Mouse (Mus musculus): Measurements from ENCODE around the gene Bpi. TPM values are rescaled to one million over a fixed set of nuclear protein-coding genes. Genes with fewer than 3 reads are reported as not detected.

The Bpi gene
- polyA plus RNA-seq, 1 experiment from 2014 or later, result not detected

DNA sequence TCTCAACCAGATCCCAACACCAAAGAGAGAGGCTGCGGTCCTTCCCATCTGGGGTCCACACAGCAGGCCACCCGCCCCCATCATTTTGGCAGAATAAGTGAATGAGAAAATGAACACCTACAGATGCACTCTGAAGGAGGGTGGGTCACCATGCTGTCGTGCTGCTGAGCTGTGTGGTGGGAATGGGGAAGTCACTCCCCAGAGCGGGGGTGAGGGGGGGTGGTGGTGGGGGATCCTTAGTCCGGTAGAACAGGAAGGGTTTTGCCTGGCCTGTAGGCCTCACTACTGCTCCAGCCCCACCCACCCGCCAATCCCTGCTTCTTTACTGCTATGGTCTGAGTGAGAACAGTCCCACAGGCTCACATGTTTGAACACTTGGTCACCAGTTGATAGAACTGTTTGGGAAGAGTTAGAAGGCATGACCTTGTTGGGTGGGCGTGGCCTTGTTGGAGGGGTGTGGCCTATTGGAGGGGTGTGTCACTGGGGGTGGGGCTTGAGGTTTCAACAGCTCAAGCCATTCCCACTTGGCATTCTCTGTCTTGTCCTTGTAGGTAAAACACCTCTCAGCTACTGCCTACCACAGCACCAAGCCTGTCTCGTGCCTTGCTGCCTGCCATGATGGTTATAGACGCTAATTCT is 36.3 kb upstream of the Bpi start:
- ATAC-seq (ENCODE audit: low FRiP score) (no peak), DNase-seq (ENCODE audit: low spot score) (no peak)
- Histone ChIP-seq H3K4me2 (replicated peaks; ENCODE audit: low read depth, low read length) (no peak overlapping the region), H3K9me3 (ENCODE audit: control insufficient read depth, low read length) (no peaks in the 10 kb centered on the region), H3K36me3 (ENCODE audit: control insufficient read depth, insufficient read depth, low read length) (no peaks in the 10 kb centered on the region), H3K27me3 (ENCODE audit: control insufficient read depth, insufficient read depth, low read length) (no peaks in the 10 kb centered on the region), H3K4me3 (ENCODE audit: low read depth, low read length) (no peak overlapping the region), H3K9ac (ENCODE audit: low read depth, low read length) (no peak overlapping the region), H3K4me1 (replicated peaks; ENCODE audit: control insufficient read depth, insufficient read depth, low read length) (no peaks in the 10 kb centered on the region), H3K27ac (ENCODE audit: low read depth, low read length) (no peak overlapping the region)
- 91% methylated on average over 9 of the region's 9 CpGs for WGBS

DNA sequence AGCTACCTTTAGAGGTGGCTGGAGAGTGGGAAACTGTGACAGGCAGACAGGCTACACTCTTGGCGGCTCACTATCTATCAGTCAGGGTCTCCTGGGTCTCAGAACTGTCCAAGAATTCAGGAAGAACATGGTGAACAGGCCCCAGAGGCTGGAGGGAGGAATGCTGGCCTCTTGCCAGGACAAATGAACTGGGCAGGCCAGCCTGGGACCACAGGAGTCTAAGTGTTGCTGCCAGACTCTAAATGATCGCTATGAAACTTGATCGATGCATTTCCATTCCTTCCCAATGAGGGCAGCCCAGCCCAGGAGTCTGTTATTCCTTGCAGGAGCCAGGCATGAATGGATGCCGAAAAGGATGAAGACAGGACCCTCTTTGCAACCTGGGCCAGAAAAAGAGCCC is 35.2 kb upstream of the Bpi start:
- DNase-seq (ENCODE audit: low spot score), result no peak
- H3K4me2 ChIP-seq (replicated peaks; ENCODE audit: low read depth, low read length), result no peak overlapping the region
- no peaks in the 10 kb centered on the region for H3K36me3 ChIP-seq (ENCODE audit: control insufficient read depth, insufficient read depth, low read length)
- no peak overlapping the region for H3K27ac ChIP-seq (ENCODE audit: low read depth, low read length)
- no peak overlapping the region for H3K4me3 ChIP-seq (ENCODE audit: low read depth, low read length)
- H3K9me3 ChIP-seq (ENCODE audit: control insufficient read depth, low read length), result no peaks in the 10 kb centered on the region
- no peaks in the 10 kb centered on the region for H3K27me3 ChIP-seq (ENCODE audit: control insufficient read depth, insufficient read depth, low read length)
- no peaks in the 10 kb centered on the region for H3K4me1 ChIP-seq (replicated peaks; ENCODE audit: control insufficient read depth, insufficient read depth, low read length)
- ATAC-seq (ENCODE audit: low FRiP score), result no peak
- H3K9ac ChIP-seq (ENCODE audit: low read depth, low read length), result no peak overlapping the region
- WGBS, result 65% methylated on average over 4 of the region's 4 CpGs

DNA sequence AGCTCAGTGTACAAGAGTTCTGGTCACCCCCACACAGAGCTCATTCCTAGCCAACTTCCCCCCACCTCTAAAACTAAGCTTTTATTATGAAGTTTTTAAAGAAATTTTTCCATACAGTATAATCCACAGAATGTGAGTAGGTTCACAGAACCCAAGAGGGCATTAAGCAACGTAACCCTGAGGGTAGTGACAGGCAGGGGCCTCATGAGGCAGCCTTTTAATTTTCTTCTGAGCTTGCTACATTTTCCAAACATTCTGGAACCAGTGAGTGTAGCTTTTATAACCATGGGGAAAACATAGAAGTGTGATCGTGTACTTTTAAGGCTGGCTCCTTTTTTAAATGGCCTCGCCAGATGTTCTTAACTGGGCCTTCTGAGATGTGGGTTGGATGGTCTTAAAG is 34.4 kb upstream of the Bpi start:
- WGBS, result 84% methylated on average over 3 of the region's 3 CpGs
- Histone ChIP-seq H3K27me3 (ENCODE audit: control insufficient read depth, insufficient read depth, low read length) (no peaks in the 10 kb centered on the region), H3K4me3 (ENCODE audit: low read depth, low read length) (no peak overlapping the region), H3K9me3 (ENCODE audit: control insufficient read depth, low read length) (no peaks in the 10 kb centered on the region), H3K36me3 (ENCODE audit: control insufficient read depth, insufficient read depth, low read length) (no peaks in the 10 kb centered on the region), H3K9ac (ENCODE audit: low read depth, low read length) (no peak overlapping the region), H3K27ac (ENCODE audit: low read depth, low read length) (no peak overlapping the region), H3K4me1 (replicated peaks; ENCODE audit: control insufficient read depth, insufficient read depth, low read length) (no peaks in the 10 kb centered on the region; the same call in 1 of the 2 replicates), H3K4me2 (replicated peaks; ENCODE audit: low read depth, low read length) (no peak overlapping the region)
- DNase-seq (ENCODE audit: low spot score), result no peak
- no peak for ATAC-seq (ENCODE audit: low FRiP score)

DNA sequence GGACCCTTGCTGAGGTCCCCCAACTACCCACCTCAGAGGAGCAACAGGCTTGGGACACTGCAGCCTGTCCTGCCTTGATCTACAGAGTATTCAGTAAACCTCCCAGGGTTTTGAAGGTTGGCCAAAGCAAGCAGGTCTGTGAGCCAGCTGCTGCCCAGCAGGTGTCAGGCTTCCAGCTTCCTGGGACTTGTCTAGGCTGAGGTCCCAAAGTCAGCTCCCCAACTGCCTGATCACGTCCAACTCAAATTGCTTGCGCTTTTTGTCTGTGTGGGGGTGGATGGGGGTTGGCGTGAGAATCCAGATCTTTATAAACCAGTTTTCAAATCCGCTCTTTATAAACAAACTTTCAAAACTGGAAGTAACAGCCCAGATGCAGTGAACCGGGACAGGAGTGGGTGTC is 32.6 kb upstream of the Bpi start:
- no peak for ATAC-seq (ENCODE audit: low FRiP score)
- H3K4me1 ChIP-seq (replicated peaks; ENCODE audit: control insufficient read depth, insufficient read depth, low read length), result peaks cover 2% of the 10 kb centered on the region
- H3K9ac ChIP-seq (ENCODE audit: low read depth, low read length), result no peak overlapping the region
- DNase-seq (ENCODE audit: low spot score), result no peak
- H3K27ac ChIP-seq (ENCODE audit: low read depth, low read length), result no peak overlapping the region
- WGBS, result 74% methylated on average over 5 of the region's 5 CpGs
- no peak overlapping the region for H3K4me2 ChIP-seq (replicated peaks; ENCODE audit: low read depth, low read length)
- H3K9me3 ChIP-seq (ENCODE audit: control insufficient read depth, low read length), result no peaks in the 10 kb centered on the region
- H3K36me3 ChIP-seq (ENCODE audit: control insufficient read depth, insufficient read depth, low read length), result no peaks in the 10 kb centered on the region
- no peak overlapping the region for H3K4me3 ChIP-seq (ENCODE audit: low read depth, low read length)
- H3K27me3 ChIP-seq (ENCODE audit: control insufficient read depth, insufficient read depth, low read length), result no peaks in the 10 kb centered on the region

DNA sequence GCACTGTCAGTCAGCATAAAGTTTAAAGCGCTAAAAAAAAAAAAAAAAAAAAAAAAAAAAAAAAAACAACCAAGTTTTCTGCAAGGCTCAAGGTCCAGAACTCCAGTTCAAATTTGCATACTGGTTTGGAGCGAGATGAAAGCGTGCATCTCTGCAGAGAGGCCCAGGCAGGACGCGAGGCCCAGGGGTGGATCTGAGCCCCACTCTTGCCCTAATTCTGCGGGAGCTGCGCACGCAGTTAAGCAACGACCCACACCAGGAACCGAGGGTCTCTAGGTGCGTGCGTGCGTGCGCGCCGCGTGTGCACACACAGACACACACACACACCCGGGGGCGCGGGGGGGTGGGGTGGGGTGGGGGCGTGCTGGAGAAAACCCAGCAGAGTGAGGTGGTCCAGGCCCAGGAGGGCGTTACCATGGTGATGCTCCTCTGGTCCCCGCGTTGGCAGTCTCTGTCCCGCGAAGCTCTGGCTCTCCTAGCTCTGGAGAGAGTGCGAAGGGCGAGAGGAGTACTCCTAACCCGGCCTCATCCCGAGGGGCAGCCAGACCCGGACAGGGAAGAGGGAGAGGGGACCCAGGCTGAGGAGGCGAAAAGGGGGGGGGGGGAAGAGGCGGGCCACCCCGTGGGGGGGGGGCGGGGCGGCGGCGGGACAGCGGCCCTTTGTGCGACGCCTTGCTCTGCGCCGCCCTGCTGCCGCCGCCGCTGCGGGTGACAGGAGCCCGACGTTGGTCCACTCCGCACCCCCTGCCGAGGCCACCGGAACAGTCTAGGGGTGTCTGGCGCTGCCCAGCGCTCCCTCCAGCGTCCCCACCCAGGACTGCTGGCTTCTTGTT is 29.0 kb upstream of the Bpi start, which contains the start of gene D630003M21Rik:
D630003M21Rik (minus strand) TSS at position 553 of the 833 bp plus-strand sequence.
- H3K27me3 ChIP-seq (ENCODE audit: control insufficient read depth, insufficient read depth, low read length), result no peaks in the 10 kb centered on the region
- H3K9me3 ChIP-seq (ENCODE audit: control insufficient read depth, low read length), result no peaks in the 10 kb centered on the region
- H3K36me3 ChIP-seq (ENCODE audit: control insufficient read depth, insufficient read depth, low read length), result no peaks in the 10 kb centered on the region
- peaks cover 5% of the 10 kb centered on the region for H3K4me1 ChIP-seq (replicated peaks; ENCODE audit: control insufficient read depth, insufficient read depth, low read length)
- DNase-seq (ENCODE audit: low spot score) (peak; percentile 75), ATAC-seq (ENCODE audit: low FRiP score) (peak; percentile 87)
- peak within 1 kb of the TSS; percentile 88 for H3K4me2 ChIP-seq (replicated peaks; ENCODE audit: low read depth, low read length)
- H3K4me3 ChIP-seq (ENCODE audit: low read depth, low read length), result peak within 1 kb of the TSS; percentile 41
- no peak within 1 kb of the TSS for H3K27ac ChIP-seq (ENCODE audit: low read depth, low read length)
- WGBS, result under 1% methylated on average over 43 of the region's 55 CpGs
- peak within 1 kb of the TSS; percentile 64 for H3K9ac ChIP-seq (ENCODE audit: low read depth, low read length)

DNA sequence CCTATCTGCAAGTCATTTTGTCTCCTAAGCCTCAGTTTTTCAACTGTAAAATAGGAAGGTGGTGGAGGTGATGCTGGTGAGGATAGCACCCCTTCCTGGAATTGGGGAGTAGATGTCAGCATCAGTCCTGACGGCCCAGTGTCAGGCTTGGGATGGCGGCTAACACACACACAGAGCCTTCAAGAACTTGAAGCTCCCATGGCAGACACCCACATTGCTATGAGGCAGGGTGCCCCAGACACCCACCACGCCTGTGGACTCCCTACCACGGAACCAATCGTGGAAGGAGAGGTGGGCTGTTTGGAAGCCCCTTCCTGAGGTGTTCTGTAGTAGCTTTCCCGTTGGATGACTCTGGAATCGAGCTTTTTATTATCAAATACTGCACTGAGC is 28.4 kb upstream of the Bpi start:
- DNase-seq (ENCODE audit: low spot score) (no peak), ATAC-seq (ENCODE audit: low FRiP score) (no peak; the same call in 1 of the 2 replicates)
- Histone ChIP-seq H3K27me3 (ENCODE audit: control insufficient read depth, insufficient read depth, low read length) (no peaks in the 10 kb centered on the region), H3K4me2 (replicated peaks; ENCODE audit: low read depth, low read length) (peak overlapping the region; percentile 88), H3K9ac (ENCODE audit: low read depth, low read length) (peak overlapping the region; percentile 64), H3K4me3 (ENCODE audit: low read depth, low read length) (peak overlapping the region; percentile 41), H3K27ac (ENCODE audit: low read depth, low read length) (no peak overlapping the region), H3K36me3 (ENCODE audit: control insufficient read depth, insufficient read depth, low read length) (no peaks in the 10 kb centered on the region), H3K4me1 (replicated peaks; ENCODE audit: control insufficient read depth, insufficient read depth, low read length) (peaks cover 5% of the 10 kb centered on the region), H3K9me3 (ENCODE audit: control insufficient read depth, low read length) (no peaks in the 10 kb centered on the region)
- 30% methylated on average over 7 of the region's 7 CpGs for WGBS

DNA sequence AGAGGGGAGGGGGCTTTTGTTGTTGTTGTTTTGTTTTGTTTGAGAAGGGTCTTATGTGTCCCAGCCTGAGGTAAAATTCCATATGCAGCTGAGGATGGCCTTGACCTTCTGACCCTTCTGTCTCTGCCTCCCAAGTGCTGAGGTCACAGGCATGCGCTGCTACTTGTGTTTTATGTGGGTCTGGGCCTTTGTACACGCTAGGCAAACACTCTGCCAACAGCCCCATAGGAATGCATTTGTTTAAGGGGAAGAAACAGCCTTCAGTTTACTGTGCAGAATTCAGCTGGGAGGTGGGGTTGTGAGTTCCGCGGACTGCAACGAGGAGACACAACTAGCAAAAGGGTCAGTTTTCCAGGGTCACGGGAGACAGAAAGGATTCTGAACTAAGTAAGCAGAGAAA is 27.3 kb upstream of the Bpi start:
- ATAC-seq (ENCODE audit: low FRiP score) (no peak), DNase-seq (ENCODE audit: low spot score) (no peak)
- WGBS, result 35% methylated on average over 6 of the region's 6 CpGs
- Histone ChIP-seq H3K9me3 (ENCODE audit: control insufficient read depth, low read length) (no peaks in the 10 kb centered on the region), H3K4me2 (replicated peaks; ENCODE audit: low read depth, low read length) (no peak overlapping the region), H3K27ac (ENCODE audit: low read depth, low read length) (no peak overlapping the region), H3K9ac (ENCODE audit: low read depth, low read length) (no peak overlapping the region), H3K27me3 (ENCODE audit: control insufficient read depth, insufficient read depth, low read length) (no peaks in the 10 kb centered on the region), H3K4me1 (replicated peaks; ENCODE audit: control insufficient read depth, insufficient read depth, low read length) (peaks cover 5% of the 10 kb centered on the region), H3K4me3 (ENCODE audit: low read depth, low read length) (no peak overlapping the region), H3K36me3 (ENCODE audit: control insufficient read depth, insufficient read depth, low read length) (no peaks in the 10 kb centered on the region)

DNA sequence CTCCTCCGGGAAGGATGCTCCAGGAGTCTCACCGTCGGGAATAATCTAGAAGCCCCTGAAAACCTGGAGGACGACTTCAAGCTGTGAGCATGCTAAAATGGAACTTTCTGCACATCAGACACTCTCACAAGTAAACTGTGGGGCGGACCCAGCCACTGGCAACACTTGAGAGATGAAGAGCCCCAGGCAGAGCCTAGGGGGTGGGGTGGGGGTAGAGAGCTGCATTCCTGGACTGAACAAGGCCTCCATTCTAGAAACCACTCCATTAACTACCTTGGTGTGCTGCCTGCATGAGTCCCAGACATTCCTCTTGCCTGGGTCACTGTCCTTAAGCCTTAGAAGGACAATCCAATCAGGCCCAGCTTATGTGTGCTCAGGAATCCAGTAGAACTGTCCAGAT is 26.8 kb upstream of the Bpi start:
- Histone ChIP-seq H3K4me3 (ENCODE audit: low read depth, low read length) (no peak overlapping the region), H3K27me3 (ENCODE audit: control insufficient read depth, insufficient read depth, low read length) (no peaks in the 10 kb centered on the region), H3K27ac (ENCODE audit: low read depth, low read length) (no peak overlapping the region), H3K36me3 (ENCODE audit: control insufficient read depth, insufficient read depth, low read length) (no peaks in the 10 kb centered on the region), H3K4me2 (replicated peaks; ENCODE audit: low read depth, low read length) (no peak overlapping the region), H3K9ac (ENCODE audit: low read depth, low read length) (no peak overlapping the region), H3K9me3 (ENCODE audit: control insufficient read depth, low read length) (no peaks in the 10 kb centered on the region), H3K4me1 (replicated peaks; ENCODE audit: control insufficient read depth, insufficient read depth, low read length) (peaks cover 5% of the 10 kb centered on the region)
- ATAC-seq (ENCODE audit: low FRiP score), result no peak
- no peak for DNase-seq (ENCODE audit: low spot score)
- WGBS, result 44% methylated on average over 5 of the region's 5 CpGs

DNA sequence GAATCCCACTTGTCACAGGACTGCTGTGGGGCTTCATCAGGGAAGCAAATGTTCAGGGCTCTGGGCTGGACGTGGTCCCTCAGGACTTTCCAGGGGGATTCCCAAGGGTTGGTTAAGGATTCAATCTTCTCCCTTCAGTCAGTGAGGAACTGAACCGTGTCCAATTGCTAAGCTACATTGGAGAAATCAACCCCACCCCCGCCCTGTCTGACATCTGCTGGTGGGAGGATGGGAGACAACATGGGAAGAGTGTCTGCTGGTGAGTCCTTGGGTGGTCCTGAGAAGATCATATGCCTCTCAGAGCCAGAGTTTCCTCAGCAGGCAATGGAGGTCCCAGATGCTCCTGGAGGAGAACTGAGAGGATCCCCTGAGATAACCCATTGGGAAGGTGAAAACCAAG is 25.5 kb upstream of the Bpi start:
- H3K27me3 ChIP-seq (ENCODE audit: control insufficient read depth, insufficient read depth, low read length), result no peaks in the 10 kb centered on the region
- no peaks in the 10 kb centered on the region for H3K36me3 ChIP-seq (ENCODE audit: control insufficient read depth, insufficient read depth, low read length)
- 47% methylated on average over 3 of the region's 3 CpGs for WGBS
- no peak overlapping the region for H3K4me2 ChIP-seq (replicated peaks; ENCODE audit: low read depth, low read length)
- H3K9ac ChIP-seq (ENCODE audit: low read depth, low read length), result no peak overlapping the region
- DNase-seq (ENCODE audit: low spot score) (no peak), ATAC-seq (ENCODE audit: low FRiP score) (no peak)
- H3K4me3 ChIP-seq (ENCODE audit: low read depth, low read length), result no peak overlapping the region
- H3K9me3 ChIP-seq (ENCODE audit: control insufficient read depth, low read length), result no peaks in the 10 kb centered on the region
- H3K4me1 ChIP-seq (replicated peaks; ENCODE audit: control insufficient read depth, insufficient read depth, low read length), result peaks cover 5% of the 10 kb centered on the region
- H3K27ac ChIP-seq (ENCODE audit: low read depth, low read length), result no peak overlapping the region

Measured in hindbrain, embryonic 11.5 days (tissue).